Mouse (Mus musculus) induced T-regulatory cell, adult 2 months (primary cell): Measurements from ENCODE around the gene Plekha5.

Experiments used
- DNase-seq: peaks from one replicate; pipeline ENCODE4 v3.0.0-alpha.2; 2012; ENCODE audit warnings: low read depth

Gene Plekha5

DNA sequence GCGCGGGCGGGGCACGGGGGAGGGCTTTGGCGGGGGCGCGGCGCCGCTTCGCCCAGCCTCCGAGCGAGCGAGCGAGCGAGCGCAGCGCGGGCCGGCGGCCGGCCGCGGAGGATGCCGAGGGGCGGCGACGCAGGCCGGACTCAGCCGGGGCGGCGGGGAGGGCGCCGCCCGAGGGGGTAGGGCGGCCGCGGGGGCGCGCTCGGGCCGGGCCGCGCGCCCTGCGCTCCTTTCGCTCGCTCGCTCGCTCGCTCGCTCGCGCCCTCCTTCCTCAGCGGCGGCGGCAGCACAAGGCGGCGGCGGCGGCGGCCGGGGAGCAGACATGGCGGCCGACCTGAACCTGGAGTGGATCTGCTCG is at the start of gene Plekha5:
TSS of gene Plekha5 (plus strand) at position 209 of the 355 bp plus-strand sequence.
- DNase-seq: peak; percentile 74

- DNase-seq: no peak
These were observed 48.2 kb upstream of the Plekha5 start for GRCm38 (mm10) chr6:140375671-140376070.

- no peak for DNase-seq
These were observed 43.3 kb upstream of the Plekha5 start for GRCm38 (mm10) chr6:140380588-140380987.

GRCm38 (mm10) chr6:140381162-140381561 is 42.7 kb upstream of the Plekha5 start:
- DNase-seq: no peak

DNA sequence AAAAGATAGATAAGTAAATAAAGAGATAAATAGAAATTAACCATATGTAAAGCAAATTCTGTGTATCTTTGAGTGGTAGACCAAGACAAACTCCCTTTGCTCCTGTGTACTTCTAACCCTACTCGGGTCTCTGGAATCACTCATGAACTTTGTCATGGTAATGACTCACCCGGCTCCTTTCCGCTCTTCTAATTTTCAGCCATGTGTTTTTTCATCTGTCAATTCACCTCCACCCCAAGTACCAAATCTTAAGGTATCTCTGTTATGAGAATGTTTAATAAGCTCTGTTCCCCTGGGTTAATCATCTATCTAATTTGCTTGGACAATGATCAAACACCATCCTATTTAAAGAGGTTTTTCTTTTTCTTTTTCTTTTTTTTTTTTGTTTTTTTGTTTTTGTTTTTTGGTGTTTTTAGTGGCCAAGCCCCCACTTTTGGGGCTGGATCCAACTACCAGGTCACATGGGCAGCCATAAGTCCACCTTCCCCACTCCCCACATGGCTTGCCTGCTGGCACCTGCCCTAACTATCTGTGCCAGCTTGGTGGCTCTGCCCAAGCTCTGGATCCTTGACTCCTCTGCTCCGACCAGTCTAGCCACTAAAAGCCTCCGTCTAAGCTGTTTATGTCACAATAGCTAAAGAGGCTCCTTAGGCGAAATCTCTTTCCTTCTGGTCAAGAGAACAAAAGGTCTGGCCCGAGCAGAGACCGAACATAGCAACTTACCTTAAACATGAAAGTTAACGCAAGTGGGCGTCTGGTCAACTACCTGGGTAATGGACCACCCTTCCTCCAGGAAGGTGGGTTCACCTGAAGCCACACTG is 40.1 kb upstream of the Plekha5 start:
- DNase-seq: no peak

GRCm38 (mm10) chr6:140396687-140397086 is 27.2 kb upstream of the Plekha5 start:
- no peak for DNase-seq

DNA sequence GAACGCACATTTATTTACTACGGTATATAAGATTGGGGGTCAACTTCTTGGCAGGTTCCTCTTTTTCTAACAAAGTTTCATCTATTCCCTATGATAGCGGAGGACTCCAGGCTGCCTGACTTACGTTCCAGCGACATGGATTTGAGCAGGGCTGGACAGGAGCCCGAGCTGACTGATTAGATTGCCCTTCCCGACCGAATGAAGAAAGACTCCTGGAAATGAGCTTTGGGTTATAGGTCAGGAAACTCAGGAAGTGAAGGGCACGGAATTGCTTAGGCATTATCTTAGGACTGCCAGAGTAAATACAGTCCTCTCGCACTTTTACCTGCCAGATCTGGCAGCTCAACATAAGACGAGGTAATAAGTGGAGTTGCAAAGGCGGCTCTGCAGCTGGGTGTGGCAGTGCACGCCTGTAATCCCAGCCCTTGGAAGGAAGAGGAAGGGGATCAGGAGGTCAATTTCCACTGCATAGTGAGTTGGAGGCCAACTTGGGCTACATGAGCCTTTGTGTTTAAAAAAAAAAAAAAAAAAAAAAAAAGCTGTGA is 21.0 kb upstream of the Plekha5 start:
- no peak for DNase-seq

DNA sequence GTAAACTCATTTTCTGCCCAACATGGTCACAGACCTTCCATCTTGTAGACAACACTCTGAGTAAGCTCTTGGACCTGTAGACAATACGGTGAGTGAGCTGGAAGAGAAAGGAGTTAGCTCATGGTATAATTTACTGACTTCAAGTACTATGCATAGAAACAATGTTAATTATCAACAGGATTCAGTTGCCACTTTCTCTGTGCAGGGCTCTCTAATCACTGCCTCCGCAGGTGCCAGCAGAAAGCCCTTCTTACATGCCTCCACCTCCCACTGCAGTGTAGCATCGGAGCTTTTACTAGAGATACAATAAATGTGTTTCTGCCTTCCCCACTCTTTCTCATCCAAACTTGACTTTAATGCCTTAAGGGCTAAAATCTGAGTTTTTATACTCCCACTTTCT is 11.9 kb upstream of the Plekha5 start:
- no peak for DNase-seq

DNA sequence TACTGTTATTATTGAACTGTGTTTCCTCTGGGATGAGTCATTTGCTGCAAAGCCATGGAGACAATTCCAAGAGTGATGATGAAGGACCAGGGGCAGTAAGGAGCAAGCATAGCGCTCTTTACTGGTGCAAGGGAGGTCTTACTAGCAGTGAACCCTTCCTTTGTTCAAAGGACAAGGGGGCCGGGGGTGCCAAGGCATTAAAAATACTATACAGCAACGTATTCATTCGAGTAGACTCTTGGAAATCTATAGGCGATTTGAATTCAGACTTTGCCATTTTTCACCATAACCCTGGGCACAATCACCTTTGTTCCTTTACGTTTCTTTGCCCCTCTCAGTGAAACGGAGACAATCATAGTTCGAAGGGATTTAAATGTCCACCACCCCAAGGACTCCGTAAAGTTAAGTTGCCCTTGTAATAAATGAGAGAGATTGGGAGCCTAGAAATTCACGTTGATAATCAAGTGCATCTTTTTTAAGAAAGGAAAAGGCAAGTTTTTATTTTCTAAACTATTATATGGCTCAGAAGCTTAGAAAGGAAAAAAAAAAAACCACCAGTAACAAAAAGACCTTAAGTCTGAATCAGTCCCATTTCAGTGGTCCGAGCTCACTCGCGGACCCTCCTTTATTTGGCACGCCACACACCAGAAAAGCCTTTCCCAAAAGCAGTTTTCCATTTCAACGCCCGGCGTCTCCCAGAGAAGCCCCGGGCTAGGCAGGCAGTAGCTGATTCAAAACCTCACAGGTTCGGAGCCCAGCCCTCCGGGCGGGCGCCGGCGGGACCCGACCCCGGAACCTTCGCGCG is 611 bp upstream of the Plekha5 start:
- peak; percentile 17 for DNase-seq

DNA sequence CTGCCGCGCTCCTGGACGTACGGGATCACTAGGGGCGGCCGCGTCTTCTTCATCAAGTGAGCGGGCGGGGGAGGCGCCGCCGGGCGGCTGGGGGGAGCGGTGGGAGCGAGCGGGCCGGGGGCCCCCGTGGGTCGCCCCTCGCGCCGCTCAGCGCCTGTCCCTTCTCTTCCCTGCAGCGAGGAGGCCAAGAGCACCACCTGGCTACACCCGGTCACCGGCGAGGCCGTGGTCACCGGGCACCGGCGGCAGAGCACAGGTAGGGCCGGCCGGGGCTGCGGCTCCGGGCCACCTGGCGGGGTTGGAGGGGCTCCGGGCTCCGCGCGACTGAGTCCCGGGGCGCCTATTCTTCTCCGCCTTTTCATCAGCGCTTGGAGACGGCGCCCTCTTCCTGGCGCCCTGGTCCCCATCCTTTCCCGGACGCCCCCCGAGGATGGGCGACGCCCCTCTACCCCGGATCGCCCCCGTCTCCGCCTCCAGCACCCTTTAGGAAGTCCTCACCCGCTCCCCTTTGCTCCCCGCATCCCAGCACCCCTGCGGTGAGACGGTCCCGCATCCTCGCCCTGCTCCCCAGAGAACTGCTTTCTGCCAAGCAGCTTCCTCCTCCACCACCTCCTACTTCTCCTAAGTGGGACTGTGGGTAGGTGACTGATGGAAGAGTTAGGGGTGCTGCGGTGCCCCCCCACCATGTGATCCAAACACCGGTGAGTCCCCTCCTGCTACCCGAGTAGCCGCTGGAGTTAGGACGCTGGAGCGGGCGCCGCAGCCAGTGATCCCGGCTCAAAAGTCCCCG is 542 bp downstream of the Plekha5 start:
- DNase-seq: peak; percentile 51

GRCm38 (mm10) chr6:140424991-140425361 is 1.1 kb downstream of the Plekha5 start:
- DNase-seq: peak; percentile 51

DNA sequence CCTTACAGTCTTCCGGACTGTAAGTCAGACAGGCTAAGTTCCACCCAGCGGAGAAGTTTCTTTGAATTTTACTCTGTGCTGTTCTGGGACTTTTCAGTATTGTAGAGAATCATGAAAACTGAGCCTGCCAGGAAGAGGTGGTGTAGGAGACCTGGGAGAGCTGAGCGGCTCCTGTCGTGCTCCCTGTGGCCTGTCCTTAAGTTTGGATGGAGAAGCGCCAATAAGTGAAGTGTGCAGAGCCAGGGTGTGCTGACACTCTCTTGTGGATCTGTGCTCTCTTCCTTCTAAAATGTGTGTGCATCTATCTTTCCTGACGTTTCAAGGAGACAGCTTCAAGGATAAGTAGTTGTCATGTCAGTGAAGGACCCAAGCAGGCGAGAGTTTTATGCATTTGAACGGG is 5.4 kb downstream of the Plekha5 start:
- no peak for DNase-seq

GRCm38 (mm10) chr6:140432363-140432762 is 8.5 kb downstream of the Plekha5 start:
- DNase-seq: no peak

GRCm38 (mm10) chr6:140443374-140443773 is 19.5 kb downstream of the Plekha5 start:
- peak; percentile 82 for DNase-seq

DNA sequence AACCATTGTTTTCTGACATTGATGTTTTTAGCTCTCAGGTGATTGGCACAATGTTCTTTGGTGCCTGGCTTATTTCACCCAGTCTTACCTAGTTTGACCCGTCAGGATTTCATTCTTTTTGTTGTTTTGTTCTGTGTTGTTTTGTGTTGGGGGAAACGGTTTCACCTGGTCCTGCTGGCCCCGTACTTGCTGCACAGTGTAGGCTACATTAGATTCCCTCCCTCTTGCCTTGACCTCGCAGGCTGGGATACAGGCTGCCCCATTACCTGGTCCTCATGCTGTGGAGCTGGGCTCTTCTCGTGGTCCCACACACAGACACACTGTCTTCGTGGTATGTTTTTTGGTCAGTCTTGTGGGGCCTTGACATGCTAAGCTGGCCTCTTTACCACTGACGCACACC is 20.3 kb downstream of the Plekha5 start:
- no peak for DNase-seq

- DNase-seq: no peak
These were observed 21.1 kb downstream of the Plekha5 start for GRCm38 (mm10) chr6:140444855-140445465.

DNA sequence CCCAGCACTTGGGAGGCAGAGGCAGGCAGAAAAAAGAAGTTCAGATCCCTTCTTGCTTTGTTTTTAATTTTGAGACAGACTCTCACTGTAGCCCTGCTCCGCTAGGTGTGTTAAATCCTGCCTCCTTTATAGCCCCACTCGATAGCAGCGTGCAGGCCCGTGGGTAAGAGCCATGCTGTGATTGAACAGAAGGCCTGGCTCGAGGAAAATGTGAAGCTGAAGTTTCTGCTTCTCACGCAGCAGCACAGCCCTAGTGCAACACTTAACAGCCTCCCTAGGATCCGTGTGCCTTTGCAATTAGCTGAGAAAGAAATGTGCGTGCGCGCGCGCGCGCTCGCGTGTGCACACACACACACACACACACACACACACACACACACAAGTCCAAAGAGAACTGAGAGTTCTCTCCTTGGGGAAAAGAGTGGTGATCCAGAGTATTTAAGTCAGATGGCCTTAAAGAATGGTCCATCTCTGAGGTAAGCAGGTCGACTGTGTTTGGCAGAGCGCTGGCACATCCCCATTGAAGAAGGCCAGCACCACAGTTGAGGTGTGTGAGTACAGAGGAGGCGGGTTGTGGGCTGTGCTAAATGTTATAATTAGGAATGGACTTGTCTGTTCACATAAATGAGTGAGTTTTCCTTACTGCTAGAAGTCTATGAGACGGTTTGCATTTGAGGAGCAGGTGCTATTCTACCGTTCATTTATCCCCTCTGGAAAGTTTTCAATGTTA is 24.3 kb downstream of the Plekha5 start:
- no peak for DNase-seq

GRCm38 (mm10) chr6:140450693-140451092 is 26.8 kb downstream of the Plekha5 start:
- no peak for DNase-seq

- no peak for DNase-seq
These were observed 28.9 kb downstream of the Plekha5 start for GRCm38 (mm10) chr6:140452736-140453135.

DNA sequence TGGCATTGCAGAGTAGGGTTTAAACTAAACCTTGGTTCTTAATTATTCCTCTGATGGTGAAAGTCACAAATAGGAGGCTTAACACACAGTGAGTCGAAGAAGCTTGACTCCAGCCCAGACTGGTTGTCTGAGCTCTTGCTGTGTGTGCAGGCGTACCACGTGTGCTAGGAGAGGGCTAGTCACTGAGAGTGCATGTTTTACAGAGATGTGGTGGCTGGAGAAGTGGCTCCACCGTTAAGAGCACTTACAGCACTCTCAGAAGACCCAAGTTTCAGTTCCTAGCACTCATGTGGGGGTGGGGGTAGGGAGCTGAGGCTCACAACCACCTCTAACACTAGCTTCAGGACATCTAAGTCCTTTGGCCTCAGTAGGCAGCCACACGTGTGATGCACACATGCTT is 29.6 kb downstream of the Plekha5 start:
- DNase-seq: no peak

DNA sequence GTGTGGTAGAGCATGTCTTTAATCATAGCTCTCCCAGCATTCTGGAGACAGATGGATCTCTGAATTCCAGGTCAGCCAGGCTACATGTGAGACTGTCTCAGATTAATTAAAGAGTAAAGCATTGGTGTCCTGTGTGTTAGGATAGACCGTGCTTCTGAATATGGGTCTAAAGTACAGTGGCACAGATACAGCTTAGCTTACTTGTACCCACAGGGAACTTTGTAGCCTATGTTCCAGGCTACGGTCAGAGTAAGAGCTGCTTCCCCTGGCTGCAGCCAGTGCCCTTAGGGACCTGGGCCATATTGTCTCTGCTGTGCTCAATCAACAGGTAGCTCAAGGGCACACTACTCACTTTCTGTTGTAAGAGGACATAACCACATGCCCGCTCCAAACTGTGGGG is 30.5 kb downstream of the Plekha5 start:
- DNase-seq: no peak
